Mouse (Mus musculus) frontal cortex, postnatal 25 days (tissue): Measurements from ENCODE around the gene Tagln.

Experiments used
- DNase-seq, 2 experiments: peaks; one replicate each; pipeline ENCODE4 v3.0.0; 2022; ENCODE audit warnings: low spot score in 2 of 2

The Tagln gene

DNA sequence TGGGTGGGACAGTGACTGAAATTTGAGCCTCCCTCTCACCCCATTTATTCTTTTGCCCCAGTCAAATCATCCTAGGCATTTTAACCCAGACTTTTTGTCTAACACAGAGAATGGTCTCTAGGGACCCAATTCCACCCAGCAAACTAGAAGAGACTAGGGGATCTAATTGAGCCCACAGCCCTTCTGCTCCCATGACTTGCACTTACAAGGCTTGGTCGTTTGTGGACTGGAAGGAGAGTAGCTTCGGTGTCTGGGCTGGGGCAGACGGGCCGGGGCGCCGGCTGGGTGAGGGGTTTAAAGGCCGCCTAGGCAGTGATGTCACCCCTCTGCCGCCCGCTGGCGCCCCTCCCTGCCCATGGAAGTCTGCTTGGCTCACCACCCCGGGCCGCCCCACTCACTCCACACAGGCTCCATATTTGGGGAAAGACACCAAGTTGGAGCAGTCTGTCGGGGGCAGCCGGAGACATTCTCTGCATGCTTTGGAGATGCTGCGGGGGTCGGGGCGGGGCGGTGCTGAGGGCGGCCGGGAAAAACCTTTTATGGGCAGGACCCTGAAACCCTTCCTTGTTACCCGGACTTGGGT, at the start of gene Tagln:
Tagln (minus strand) TSS at position 431 of the 583 bp plus-strand sequence.
- DNase-seq = no peak

DNA sequence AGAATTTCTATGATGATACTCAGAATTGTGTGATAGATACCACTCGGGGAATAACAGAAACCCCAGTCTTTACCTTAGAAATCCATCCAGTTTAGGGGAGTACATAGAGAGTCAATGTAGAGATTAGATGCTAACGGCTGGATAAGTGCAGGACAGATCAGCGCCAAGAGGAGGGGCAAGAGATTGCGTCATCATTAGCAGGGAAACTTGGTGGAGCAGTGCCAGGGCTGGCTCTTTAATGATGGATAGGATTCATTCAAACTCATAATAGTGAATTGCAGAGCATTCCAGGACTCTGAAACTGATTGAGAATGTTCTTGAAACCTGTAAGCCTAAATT, 49.3 kb upstream of the Tagln start:
- DNase-seq = peak; percentile 21

DNA sequence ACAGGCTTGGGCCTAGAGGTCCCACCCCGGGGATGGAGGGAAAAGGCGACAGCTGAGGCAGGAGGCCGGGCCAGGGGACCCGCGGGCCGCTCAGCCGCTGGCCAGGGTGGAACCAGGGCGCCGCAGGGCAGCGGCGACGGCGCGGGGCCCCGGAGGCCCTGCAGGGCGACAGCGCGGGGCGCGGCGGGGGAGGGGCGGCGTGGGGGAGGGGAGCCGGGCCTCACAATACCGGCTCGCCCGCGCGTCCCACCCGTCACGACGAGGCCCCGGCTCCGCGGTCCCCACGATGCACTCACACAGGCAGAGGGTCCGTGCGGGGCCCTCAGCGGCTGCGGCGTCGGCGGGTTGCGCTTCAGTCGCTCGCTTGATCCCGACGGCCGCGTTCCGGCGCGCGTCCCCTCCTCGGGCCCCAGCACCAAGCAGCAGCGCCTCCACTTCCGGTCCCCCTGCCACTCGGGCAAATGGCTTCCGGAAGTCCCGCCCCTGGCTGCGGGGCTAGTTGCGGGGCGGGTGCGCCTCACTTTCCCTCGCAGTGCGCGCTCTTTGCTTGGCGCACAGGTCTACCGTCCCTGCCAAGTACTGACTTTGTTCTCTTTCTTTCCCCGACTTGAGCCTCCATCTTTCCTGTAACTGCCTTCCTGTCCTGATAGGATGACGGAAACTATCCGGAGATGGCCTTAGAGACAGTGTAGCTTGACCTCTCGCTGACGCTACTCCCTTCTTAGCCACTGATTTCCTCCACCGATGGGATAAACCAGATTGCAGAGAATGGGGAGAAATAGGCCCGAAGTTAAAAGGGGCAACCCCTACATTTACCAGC, 48.8 kb upstream of the Tagln start:
- peak; percentile 73 to 81 for DNase-seq

DNA sequence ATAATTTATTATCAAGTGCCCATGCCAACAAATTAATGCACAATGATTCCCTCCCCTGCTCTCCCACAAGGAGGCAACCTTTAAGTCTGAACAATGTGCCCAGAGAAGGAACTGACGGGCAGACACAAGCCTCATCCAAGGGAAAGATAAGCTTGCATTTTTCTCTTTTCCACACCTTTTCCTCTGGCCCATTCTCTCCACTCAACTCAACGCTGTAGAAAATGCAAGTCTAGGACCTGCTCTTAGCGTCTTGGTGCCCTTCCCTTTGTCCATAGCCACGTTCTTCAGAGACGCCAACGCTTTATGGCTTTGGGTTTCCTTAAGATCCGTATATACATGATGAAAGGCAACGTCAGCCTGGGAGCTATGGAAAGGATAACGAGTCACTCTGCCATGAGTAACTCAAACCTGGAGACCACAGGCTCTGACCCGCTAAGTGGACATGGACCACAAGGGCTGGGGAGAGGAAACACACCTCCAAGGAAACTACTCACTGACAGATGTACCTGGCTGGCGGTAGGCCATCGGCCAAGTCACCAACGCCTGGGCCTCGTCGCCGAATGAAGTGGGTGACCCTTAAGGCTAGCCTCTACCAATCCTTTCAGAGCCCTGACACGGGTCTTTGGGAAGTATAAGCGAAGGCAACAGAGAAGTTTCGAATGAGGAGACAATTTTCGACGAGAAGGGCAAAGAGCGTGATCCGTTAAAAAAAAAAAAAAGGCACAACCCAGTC, 48.0 kb upstream of the Tagln start:
- no peak for DNase-seq

DNA sequence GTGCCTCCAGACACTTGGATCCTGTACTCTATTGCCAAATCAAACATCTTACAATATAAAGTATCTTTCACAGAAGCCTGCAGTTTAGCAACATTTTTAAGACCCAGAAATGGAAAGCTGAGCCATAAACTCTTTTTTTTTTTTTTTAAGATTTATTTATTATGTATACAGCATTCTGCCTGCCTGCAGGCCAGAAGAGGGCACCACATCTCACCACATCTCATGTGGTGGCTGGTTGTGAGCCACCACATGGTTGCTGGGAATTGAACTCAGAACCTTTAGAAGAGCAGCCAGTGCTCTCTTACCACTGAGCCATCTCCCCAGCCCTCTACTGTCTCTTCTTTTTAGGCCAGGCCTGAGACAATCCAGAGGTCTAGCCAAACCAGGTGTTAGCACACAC, 45.5 kb upstream of the Tagln start:
- DNase-seq = no peak

DNA sequence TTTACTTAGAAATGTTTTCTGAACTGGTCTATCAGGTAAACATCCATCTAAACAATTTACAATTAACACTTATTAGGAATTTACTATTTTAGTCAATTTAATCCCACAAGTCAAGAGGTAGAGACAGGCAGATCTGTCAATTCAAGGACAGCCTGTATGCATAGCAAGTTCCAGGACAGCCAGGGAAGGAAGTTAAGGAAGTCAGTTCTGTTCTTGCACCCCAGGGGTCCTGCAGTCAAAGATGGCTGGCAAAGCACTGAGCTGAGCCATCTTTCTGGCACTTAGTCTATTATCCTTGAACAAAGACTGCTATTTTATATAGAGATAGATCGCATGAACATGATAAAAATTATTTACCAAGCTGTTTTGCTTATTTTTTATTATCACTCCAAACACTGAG, 44.8 kb upstream of the Tagln start:
- DNase-seq = no peak

DNA sequence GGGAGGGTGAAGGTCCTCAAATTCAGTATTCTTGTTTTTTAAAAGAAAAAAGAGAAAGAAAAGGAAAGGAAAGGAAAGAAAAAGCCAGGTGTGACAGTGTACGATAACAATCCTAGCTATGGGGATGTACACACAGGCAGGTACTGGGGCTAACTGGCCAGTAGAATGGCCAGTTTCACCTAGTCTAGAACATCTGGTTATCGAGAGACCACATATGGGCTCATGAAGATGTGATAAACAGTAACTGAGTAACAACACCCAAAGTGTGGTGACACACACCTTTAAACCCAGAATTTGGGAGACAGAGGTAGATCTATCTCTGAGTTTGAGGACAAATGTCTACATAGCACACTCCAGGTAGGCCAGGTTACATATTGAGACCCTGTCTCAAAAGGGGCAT, 43.9 kb upstream of the Tagln start:
- DNase-seq = no peak

DNA sequence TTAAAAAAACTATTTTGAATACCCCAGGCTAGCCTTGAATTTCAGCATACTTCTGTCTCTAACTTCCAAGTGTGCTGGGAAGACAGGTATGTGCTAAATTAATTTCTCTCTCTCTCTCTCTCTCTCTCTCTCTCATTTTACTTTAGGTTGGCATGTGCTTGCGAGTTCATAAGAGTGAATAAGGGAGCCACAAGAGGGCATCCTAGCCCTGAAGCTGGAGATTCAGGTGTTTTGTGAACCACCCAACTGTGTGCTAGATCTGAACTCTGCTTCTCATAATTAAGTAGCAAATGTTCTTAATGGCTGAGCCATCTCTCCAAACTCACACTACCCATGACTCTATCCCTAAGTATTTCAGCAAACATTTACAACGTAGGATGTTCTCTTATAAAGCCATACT, 41.0 kb upstream of the Tagln start:
- DNase-seq = no peak

DNA sequence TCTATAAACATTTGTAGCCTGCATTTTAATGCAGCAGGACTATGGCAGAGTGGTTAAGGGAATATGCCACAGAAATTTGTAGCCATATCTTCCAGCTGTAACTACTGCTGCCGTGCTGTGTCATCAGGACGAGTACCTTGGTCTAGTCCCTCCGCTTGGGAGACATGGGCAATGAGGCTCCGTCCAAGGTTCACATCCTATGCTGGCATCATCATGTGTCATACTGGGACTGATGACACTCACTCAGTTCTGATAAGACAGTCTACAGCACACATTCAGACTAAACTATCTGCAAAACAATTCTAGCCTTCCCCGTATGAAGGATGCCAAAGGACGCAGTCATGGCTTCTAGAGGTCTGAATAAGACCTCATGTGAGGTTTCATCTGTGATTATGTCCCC, 27.7 kb upstream of the Tagln start:
- DNase-seq = no peak

DNA sequence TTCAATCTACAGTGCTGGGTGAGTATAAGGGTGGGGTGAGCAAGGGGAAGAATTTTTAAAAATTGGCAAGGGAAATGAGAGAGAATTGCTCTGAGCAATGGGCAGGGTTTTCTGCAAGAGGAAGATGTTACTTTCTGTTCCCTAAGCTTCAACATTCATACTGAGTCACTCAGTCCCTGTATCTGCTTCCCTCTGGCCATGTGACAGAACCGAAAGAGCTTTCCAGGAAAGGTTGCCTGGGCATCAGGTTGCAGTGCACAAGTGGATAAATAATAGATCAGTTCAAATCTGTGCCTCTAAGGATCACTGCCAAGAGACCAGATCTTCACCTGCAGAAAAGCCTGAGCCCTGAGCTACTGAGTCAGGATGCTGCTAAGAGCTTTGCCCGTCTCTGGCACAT, 26.0 kb upstream of the Tagln start:
- DNase-seq = no peak

DNA sequence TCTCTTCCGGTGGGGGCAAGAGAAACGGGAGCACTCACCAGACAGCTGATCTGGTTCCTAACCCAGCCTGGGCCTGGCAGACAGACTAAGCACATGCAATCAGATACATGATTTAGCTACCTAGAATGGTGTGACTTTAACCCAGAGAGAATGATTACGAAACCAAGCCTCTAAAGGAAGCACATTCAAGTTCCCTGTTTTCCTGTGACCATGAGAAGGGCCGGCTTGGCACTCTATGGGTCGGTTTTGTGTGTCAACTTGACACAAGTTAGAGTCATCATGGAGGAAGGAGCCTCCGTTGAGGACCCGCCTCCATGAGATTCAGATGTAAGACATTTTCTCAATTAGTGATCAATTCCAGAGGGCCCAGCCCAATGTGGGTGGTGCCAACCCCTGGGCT, 23.8 kb upstream of the Tagln start:
- no peak for DNase-seq

DNA sequence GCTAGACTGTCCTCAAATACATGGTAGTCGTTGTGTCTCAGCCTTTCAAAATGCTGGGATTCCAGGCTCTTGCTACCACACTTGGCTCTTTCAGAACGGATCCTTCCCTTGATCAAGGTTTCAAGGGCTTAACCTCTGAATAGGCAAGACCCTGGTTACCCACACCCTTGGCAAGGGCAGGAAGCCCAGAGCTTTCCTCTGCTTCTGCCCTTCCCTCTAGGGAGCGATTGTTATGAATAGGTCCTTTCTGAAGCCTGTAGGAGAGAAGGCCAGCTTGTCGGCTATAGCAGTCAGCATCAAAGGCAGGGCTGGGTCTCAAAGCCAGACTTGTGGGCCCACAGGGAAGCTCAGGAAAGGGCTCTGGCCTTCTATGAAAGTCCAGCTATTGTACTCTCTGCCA, 23.0 kb upstream of the Tagln start:
- DNase-seq = no peak

DNA sequence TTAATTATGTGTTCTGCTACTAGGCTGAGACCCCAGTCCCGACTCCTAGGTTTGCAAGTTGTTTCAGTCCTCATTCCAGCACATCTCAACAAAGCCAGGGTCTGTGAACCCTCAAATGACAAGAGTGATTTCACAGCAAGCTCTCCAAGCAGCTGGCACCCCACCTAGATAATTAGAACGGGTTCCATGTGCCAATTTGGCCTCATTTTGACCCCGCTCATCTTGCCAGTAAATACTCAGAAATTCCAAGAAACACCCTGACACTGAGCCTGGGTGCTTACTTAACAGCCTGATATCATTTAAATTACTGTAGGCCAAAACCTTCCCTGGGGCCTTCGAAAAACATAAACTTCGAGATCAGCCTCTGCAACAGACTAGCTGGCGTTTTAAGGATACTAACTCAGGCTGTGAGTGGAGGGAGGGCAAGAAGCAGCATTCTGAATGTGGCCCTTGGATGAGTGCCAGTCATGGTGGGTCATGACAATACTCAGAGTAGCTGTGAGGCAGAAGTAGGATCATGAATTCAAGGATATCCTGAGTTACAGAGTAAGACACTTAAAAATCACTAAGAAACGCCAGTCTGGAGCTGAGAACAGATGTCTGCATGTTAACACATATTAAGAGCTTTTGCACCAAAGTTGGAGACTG, 22.3 kb upstream of the Tagln start:
- DNase-seq = no peak

DNA sequence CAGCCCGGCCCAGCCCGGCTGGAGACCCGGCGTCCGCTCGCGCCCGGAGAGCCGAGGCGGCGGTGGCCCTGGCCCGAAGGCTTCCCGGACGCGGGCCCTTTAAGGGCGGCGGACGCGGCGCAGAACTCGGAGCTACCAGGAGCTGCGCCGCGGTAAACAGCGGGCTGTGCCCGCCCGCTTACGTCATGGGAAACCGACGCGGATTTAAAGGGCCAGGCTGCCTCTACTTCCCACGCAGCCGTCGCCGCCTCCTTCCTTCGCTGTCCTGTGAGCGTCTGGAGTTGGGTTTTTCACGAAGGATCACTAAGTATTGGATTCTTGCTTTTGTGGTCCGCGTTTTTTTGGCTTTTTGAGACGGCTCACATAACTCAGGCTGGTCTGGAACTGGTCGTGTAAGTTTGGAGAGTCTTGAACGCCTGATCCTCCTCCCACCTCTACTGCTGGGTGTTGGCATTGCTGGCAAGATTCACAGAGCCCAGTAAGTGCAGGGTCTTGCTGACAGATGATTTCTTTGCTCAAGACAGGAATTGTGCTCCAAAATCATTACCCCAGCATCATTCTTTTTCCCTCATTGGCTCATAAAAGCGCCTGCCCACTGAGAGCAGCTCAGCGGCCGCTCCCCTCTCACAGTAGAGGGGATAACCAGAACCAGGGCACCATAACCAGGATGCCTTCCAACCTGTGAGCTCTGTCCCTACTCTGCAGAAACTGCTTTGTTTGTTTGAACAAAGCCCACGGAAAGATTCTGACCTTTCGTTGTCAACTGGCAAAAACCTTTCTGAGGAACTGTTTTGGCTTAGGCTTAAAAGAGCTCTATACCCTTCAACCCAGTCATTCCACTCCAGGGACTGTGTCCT, 19.5 kb upstream of the Tagln start, which contains the start of gene Sidt2:
Sidt2 (minus strand) TSS at position 152 of the 857 bp plus-strand sequence.
- peak; percentile 74 to 79 for DNase-seq

DNA sequence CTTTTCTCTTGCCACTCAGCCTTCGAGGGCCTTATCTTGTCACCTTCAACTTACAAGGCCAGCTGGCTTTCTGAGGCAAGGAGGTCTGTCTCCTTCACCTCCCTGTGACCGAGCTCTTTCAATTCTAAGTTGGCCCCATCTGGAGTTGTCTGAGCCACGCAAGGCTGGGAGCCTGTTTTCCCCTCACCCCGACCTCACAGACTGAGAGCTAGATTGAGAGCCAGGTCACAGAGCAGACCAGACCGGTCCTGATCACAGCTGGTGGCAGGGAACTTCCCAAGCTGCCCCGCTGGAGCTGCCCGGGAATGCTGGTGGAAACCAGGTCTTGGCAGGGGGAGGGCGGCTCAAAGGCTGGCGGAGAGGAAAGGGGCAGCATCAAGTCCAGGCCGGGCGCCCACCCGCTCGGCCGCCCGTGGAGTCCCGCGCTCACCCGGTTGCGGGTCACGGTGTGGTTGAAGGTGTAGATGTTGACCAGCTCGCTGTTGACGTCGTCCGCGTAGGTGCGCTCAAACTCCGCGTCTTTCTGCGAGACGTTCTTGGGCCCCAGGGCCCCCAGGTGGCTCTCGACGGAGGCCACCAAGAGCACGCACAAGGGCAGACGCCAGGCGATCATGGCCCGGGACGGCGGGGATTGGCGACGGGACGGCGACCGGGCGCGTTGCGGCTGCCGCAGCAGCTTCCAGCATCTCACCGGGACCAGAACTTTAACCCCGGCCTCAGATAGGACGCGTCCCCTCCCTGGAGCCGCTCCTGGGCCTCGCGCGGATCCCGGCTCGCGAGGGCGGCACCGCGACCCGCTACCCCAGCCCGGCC, 18.6 kb upstream of the Tagln start:
- no peak for DNase-seq

DNA sequence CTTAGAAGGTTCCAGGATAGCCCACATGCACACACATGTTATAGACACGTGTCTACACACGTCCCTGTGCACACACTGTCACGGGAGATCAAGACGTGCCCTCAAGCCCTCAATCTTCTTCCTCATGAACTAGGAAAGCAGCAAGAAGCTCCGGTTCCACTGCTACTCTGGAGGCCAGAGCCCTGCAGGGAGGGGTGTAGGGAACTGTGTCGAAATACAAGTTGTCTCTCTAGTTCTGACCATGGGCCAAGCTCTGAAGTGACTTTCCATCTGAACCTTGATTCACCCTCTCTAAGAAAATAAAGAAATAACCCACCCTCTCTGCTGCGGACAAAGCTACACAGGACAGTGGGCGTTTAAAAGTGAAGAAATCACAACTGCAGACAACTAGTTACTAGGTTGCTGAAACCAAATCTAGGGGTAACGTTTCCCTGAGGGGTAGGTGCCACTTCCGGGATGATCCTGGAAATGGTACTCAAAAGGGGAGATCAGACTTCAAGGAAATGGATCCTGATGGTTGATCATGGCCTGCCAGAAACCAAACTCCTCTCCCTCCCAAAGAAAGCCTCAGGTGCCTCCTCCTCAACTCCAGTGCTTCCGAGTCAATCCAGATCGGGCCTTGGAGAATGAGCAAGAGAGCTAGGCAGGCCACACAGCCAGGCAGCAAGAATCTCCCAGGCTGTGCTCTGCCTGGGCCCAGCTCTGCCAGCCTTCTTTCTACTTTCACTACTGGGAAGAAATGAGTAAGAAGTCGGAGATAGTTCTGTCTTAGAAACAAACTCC, 17.8 kb upstream of the Tagln start:
- DNase-seq = no peak

DNA sequence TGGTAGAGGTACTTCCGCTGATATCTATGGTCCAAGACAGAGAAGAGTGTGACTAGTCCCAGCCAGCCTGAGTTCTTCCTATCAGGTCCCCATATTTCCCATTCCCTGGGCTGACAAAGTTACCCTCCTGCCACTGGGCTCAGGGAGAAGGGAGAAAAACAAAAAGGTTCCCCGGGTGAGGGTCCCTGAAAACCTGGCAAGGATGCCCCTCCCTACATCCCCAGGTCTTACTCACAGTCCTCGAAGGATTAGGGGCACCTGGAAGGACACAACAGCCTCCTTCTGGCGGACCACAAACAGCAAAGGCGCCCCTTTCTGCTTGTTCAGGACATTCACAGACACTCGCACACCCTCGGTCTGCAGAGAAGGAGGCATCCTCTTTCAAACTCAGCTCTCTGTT, 17.0 kb upstream of the Tagln start:
- DNase-seq = no peak

DNA sequence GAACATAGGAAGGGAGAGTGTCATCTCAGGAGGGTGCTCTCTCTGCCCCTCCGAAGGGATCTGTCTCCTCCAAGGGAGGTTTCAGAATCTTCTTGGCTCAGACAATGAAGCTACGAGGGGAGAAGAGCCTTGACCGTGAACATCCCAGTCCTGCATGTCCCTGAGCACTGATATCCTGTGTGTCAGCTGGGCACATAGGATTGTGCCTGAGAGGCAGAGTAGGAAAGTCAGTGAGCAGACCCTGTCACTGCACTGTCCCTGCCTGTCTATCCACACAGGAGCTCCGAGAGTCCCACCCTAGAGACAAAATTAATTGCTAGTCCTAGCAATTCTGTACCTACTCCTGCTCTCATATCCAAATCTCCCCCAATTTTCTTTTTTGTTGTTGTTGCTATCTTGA, 16.2 kb upstream of the Tagln start:
- no peak for DNase-seq

DNA sequence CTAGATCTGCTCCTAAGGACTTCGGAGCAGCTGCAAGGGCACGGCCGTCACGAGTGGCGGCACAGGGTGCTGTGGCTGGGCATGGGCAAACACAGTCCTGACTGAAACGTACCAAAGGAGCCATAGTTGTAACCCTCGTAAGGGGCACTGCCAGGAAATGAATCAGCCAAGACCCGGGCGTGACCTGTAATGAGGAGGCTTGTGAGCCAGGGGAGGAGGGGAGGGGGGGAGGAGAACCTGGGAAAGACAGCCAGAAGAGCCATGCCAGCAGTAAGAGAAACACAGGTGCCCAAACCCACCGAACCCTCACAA, 11.0 kb upstream of the Tagln start:
- no peak for DNase-seq
